Mouse (Mus musculus) lung, adult 2 months (tissue): ENCODE results near the gene Mrto4.

ENCODE experiments used
- CTCF ChIP-seq: fragments of 200-500 bp; IDR thresholded peaks from 2 replicates; pipeline ENCODE4 v1.5.1; 2011; ENCODE audit warnings: mild to moderate bottlenecking, low read length, control low read depth; ENCODE audit not compliant: insufficient read depth
- POLR2A ChIP-seq: fragments of 200-500 bp; IDR thresholded peaks from 2 replicates; pipeline ENCODE4 v1.6.1; 2011; ENCODE audit warnings: low read depth, mild to moderate bottlenecking, control low read depth, low read length, borderline replicate concordance; ENCODE audit errors: extremely low read depth

GRCm38 (mm10) chr4:139343718-139344117 is 8.7 kb downstream of the Mrto4 start:
- TF ChIP-seq CTCF (no peak), POLR2A (no peak)
